8 mouse cellular contexts compared by ENCODE assay signal in the genomic region with DNA sequence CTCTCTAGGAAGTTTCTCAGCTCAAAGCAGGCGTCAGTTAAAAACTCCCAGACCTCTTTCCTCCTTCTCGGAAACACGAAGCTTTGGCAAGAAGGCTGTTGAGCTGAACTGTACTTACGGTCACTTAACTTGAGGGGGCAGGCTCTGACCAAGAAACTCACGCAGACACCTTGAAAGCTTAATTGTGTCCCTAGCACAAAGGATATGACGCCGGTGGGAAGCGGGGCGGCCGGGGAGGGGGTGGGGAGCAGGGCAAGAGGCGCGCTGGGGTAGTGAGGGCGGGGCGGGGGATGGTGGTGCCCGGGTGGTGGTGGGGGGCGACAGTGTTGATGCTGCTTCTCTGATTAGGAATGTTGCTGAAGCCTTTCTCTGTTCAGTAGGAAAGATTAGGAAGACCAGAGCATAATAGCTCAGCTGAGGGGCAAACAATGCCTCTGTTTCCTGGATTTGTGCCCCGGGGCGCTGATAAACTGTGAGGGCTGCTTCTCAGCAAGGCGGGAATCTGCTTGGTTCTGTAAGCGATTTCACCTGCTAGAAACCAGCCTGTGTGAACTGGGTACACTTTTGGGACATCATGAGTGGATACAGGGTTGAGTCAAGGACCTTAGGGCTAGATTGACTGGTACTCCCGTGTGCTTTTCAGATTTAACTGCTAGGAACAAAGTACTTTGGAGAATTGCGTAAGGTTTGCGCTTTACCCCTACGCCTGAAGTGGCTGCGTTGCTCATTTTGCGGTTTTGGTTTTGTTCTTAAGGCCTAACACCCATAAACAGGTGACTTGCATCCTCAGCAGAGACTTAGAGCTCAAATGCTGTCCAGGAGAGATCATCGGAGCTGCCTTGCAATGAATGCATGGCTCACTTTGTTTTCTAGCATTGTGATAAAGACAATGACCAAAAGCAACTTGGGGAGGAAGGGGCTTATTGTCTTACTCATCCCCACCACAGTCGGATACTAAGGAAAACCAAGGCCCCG. TPM values are rescaled to one million over a fixed set of nuclear protein-coding genes. Genes with fewer than 3 reads are reported as not detected.
A peak's percentile ranks its signal among the peaks of the same experiment; 100 is the strongest.
DNase-seq lines count a peak whose midpoint lies in the region; ATAC-seq and TF ChIP-seq lines count a peak whose summit lies in the region.

No protein-coding gene starts in this region.

- TF ChIP-seq POLR2A in liver, adult 2 months (IDR thresholded peaks at IDR 0.05; ENCODE audit: extremely low read depth, insufficient read depth, low read length), result no peak

- peak overlapping the region; percentile 37; the same call in 1 of the 2 replicates for H3K9ac ChIP-seq in intestine, embryonic 14.5 days (ENCODE audit: low read length)
- peak overlapping the region; percentile 32; the same call in 1 of the 2 replicates for H3K9ac ChIP-seq in liver, adult 2 months (ENCODE audit: low read depth, low read length)
- peak overlapping the region; percentile 45 for H3K9ac ChIP-seq in midbrain, embryonic 15.5 days

- DNase-seq in right cerebral cortex, adult 2 months (ENCODE audit: low spot score in 2 of 2), result peak; percentile 20 to 34
- DNase-seq in right cerebral cortex, postnatal 36 days (ENCODE audit: low spot score in 2 of 2), result no peak
- DNase-seq in intestine, embryonic 14.5 days (ENCODE audit: low spot score), result peak; percentile 70
- DNase-seq in liver, adult 2 months (ENCODE audit: extremely low read depth, low read depth, low spot score), result peak; percentile 69
- DNase-seq in testis, postnatal 14 days (ENCODE audit: low spot score), result peak; percentile 15

- H3K4me3 ChIP-seq in intestine, embryonic 14.5 days (ENCODE audit: low read depth, low read length), result peak overlapping the region; percentile 16; the same call in 1 of the 2 replicates
- peak overlapping the region; percentile 15; the same call in 1 of the 2 replicates for H3K4me3 ChIP-seq in liver, adult 2 months (ENCODE audit: insufficient read depth, low read depth, low read length)
- peak overlapping the region; percentile 34 for H3K4me3 ChIP-seq in midbrain, embryonic 15.5 days

- H3K27ac ChIP-seq in intestine, embryonic 14.5 days (ENCODE audit: low read depth), result peak overlapping the region; percentile 59; the same call in 1 of the 2 replicates
- peak overlapping the region; percentile 48; the same call in 1 of the 2 replicates for H3K27ac ChIP-seq in liver, adult 2 months (replicated peaks; ENCODE audit: insufficient read depth, low read depth, low read length)
- peak overlapping the region; percentile 74 for H3K27ac ChIP-seq in midbrain, embryonic 15.5 days

- H3K4me1 ChIP-seq in intestine, embryonic 14.5 days (replicated peaks; ENCODE audit: control insufficient read depth, insufficient read depth, low read length), result peaks cover 7% of the 10 kb centered on the region; the same call in 1 of the 2 replicates
- H3K4me1 ChIP-seq in liver, adult 2 months (ENCODE audit: control insufficient read depth, insufficient read depth, low read length), result peaks cover 8% of the 10 kb centered on the region
- H3K4me1 ChIP-seq in midbrain, embryonic 15.5 days, result peaks cover 8% of the 10 kb centered on the region

- ATAC-seq in common myeloid progenitor, adult 5-6 weeks (replicated peaks; ENCODE audit: low read depth, poor library complexity, severe bottlenecking), result peak; percentile 80
- peak; percentile 77 for ATAC-seq in granulocyte monocyte progenitor cell, adult 5-6 weeks (replicated peaks; ENCODE audit: poor library complexity, severe bottlenecking)
- peak; percentile 88 for ATAC-seq in intestine, embryonic 14.5 days (replicated peaks; ENCODE audit: low FRiP score, low TSS enrichment, low read depth)
- peak; percentile 96 for ATAC-seq in midbrain, embryonic 15.5 days (replicated peaks)

- no peaks in the 10 kb centered on the region for H3K27me3 ChIP-seq in intestine, embryonic 14.5 days (replicated peaks; ENCODE audit: control insufficient read depth, insufficient read depth, low read length)
- no peaks in the 10 kb centered on the region for H3K27me3 ChIP-seq in liver, adult 2 months (ENCODE audit: control insufficient read depth, insufficient read depth, low read length)
- H3K27me3 ChIP-seq in midbrain, embryonic 15.5 days (replicated peaks), result no peaks in the 10 kb centered on the region

- H3K36me3 ChIP-seq in intestine, embryonic 14.5 days (ENCODE audit: control insufficient read depth, insufficient read depth, low read length), result no peaks in the 10 kb centered on the region
- peaks cover 10% of the 10 kb centered on the region; the same call in 1 of the 2 replicates for H3K36me3 ChIP-seq in liver, adult 2 months (ENCODE audit: control insufficient read depth, insufficient read depth, low read length)
- H3K36me3 ChIP-seq in midbrain, embryonic 15.5 days (replicated peaks), result no peaks in the 10 kb centered on the region

- 19% methylated on average over 29 of the region's 29 CpGs for WGBS in intestine, embryonic 14.5 days
- 9% methylated on average over 29 of the region's 29 CpGs for whole genome bisulfite sequencing in liver, adult 2 months
- 6% methylated on average over 29 of the region's 29 CpGs for WGBS in midbrain, embryonic 15.5 days

- H3K79me2 ChIP-seq in liver, adult 2 months (ENCODE audit: control insufficient read depth, insufficient read depth, low read length), result no peaks in the 10 kb centered on the region

- TF ChIP-seq CTCF in liver, adult 2 months (IDR thresholded peaks at IDR 0.05; ENCODE audit: low read depth, low read length), result peak; percentile 65

- H3K9me3 ChIP-seq in intestine, embryonic 14.5 days (ENCODE audit: control insufficient read depth, low read length), result peaks cover 8% of the 10 kb centered on the region; the same call in 1 of the 2 replicates
- H3K9me3 ChIP-seq in midbrain, embryonic 15.5 days, result no peaks in the 10 kb centered on the region

- peak overlapping the region; percentile 53 for H3K4me2 ChIP-seq in intestine, embryonic 14.5 days (ENCODE audit: low read length)
- peak overlapping the region; percentile 71 for H3K4me2 ChIP-seq in midbrain, embryonic 15.5 days

RNA-seq across cellular contexts. Expression of a gene that starts 33.2 kb away (rescaled TPM):
- not detected in 2 replicates for total RNA-seq in common myeloid progenitor, adult 5-6 weeks (2017)
- total RNA-seq in granulocyte monocyte progenitor cell, adult 5-6 weeks (2014; fragmentation: Nextera tagmentation), result not detected in 2 replicates
- not detected in 2 replicates for total RNA-seq in granulocyte monocyte progenitor cell, adult 5-6 weeks (2017)
- polyA plus RNA-seq in intestine, embryonic 14.5 days (2014; fragmentation: Nextera tagmentation; extraction: Ambion mirVana), result 11.0 and 15.0 TPM in 2 replicates
- total RNA-seq in liver, adult 2 months (2014; rRNA removed), result 25.8 and 29.6 TPM in 2 replicates
- polyA plus RNA-seq in liver, adult 2 months (2012; rRNA removed), result 4.7 and 6.0 TPM in 2 replicates
- 9.6 and 9.9 TPM in 2 replicates for polyA plus RNA-seq in midbrain, embryonic 15.5 days (2015; fragmentation: Nextera tagmentation; extraction: Ambion mirVana)

RNA-seq across cellular contexts. Expression of a gene that starts 56.9 kb away (rescaled TPM):
- total RNA-seq in common myeloid progenitor, adult 5-6 weeks (2017), result not detected in 2 replicates
- total RNA-seq in granulocyte monocyte progenitor cell, adult 5-6 weeks (2014; fragmentation: Nextera tagmentation), result not detected in 2 replicates
- not detected in 2 replicates for total RNA-seq in granulocyte monocyte progenitor cell, adult 5-6 weeks (2017)
- polyA plus RNA-seq in intestine, embryonic 14.5 days (2014; fragmentation: Nextera tagmentation; extraction: Ambion mirVana), result 0.14 TPM in 1 of 2 replicates, not detected in the other
- 6.2 and 11.7 TPM in 2 replicates for total RNA-seq in liver, adult 2 months (2014; rRNA removed)
- 2.0 and 7.2 TPM in 2 replicates for polyA plus RNA-seq in liver, adult 2 months (2012; rRNA removed)
- polyA plus RNA-seq in midbrain, embryonic 15.5 days (2015; fragmentation: Nextera tagmentation; extraction: Ambion mirVana), result not detected in 2 replicates

Comparison
In these comparisons a context has a peak if more than half of its experiments do, and no peak if none do; other contexts are left out.
1. DNase-seq: peak in right cerebral cortex, adult 2 months (2 of 2), intestine, embryonic 14.5 days (single experiment), liver, adult 2 months (single experiment) and testis, postnatal 14 days (single experiment); none in right cerebral cortex, postnatal 36 days (0 of 2).
2. RNA of a gene that starts 33.2 kb away (total RNA-seq): 25.8 to 29.6 TPM in liver, adult 2 months; not detected in common myeloid progenitor, adult 5-6 weeks and not detected in granulocyte monocyte progenitor cell, adult 5-6 weeks; every median in the first group is over 10 times any median in the second.
3. Peak in every context shown above with its lines, with median percentiles within 50 percentile points of each other: ATAC-seq, H3K27ac ChIP-seq, H3K4me3 ChIP-seq and H3K9ac ChIP-seq.